Mouse (Mus musculus): ENCODE measurements around the gene Tspan14. TPM values are rescaled to one million over a fixed set of nuclear protein-coding genes. Genes with fewer than 3 reads are reported as not detected.

The Tspan14 gene
- 32.9 and 37.5 TPM in 2 replicates for polyA plus RNA-seq (2015; fragmentation: Nextera tagmentation; extraction: Ambion mirVana)

DNA sequence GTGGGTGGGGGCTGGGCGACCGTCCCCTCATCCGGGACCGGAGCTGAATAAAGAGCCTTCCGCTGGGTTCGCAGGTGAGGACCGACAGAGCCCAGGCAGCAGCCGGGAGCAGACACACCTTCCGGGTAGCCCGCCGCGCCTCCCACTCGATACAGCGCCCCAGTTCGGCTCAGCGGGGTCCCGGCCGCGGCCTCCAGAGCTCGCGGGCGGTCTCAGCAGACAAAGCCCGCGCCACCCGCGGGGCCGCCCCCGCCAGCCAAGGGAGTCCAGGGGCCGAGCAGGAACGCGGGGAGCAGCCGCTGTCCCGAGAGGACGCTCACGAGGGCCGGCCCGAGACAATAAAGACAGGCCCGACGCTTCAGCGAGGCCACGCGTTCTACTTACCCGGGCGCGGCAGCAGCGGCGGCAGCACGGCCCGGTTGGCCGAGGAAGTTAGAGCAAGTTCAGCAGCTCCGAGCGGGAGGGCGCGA, at the start of gene Tspan14:
Gene Tspan14 (minus strand): TSS at position 416 of the 470 bp plus-strand sequence.
- H3K36me3 ChIP-seq: no peaks in the 10 kb centered on the region
- no peaks in the 10 kb centered on the region for H3K27me3 ChIP-seq
- H3K4me1 ChIP-seq (replicated peaks): peaks cover 65% of the 10 kb centered on the region
- peak within 1 kb of the TSS; percentile 95 for H3K27ac ChIP-seq
- H3K4me2 ChIP-seq: peak within 1 kb of the TSS; percentile 96
- peak within 1 kb of the TSS; percentile 88 for H3K4me3 ChIP-seq (replicated peaks)
- DNase-seq: no peak
- ATAC-seq (ENCODE audit: low read depth): peak; percentile 45
- 0% methylated on average over 42 of the region's 54 CpGs for WGBS (ENCODE audit: insufficient replicate concordance)
- H3K9me3 ChIP-seq (replicated peaks): no peaks in the 10 kb centered on the region
- H3K9ac ChIP-seq: peak within 1 kb of the TSS; percentile 97

DNA sequence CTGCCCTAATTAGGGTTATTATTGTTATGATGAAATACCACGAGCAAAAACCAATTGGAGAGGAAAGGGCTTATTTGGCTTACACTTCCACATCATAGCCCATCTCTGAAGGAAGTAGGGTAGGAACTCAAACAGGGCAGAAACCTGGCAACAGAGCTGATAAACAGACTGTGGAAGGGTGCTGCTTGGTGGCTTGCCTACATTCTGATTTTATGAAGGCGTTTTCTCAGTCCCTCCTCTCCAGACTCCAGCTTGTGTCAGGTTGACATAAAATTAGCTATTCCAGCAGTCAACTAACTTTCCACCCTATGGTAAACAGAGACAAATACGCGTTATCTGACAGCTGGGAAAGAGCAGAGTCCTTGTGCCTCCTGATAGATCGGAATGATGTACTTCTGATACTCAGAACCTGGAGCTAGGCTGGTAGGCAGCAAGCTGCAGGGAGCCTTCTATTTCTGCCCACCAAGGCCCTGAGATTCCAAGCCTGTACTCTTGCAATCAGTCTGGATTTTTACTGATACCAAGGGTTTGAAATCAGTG, 48.2 kb upstream of the Tspan14 start:
- no peak overlapping the region for H3K4me3 ChIP-seq (replicated peaks)
- no peak overlapping the region for H3K9ac ChIP-seq
- peaks cover 65% of the 10 kb centered on the region for H3K4me1 ChIP-seq (replicated peaks)
- ATAC-seq (ENCODE audit: low read depth) (no peak), DNase-seq (no peak)
- H3K27me3 ChIP-seq: no peaks in the 10 kb centered on the region
- WGBS (ENCODE audit: insufficient replicate concordance): 40% methylated on average over 5 of the region's 5 CpGs
- no peak overlapping the region for H3K27ac ChIP-seq
- H3K4me2 ChIP-seq: peak overlapping the region; percentile 97; the same call in 1 of the 2 replicates
- no peaks in the 10 kb centered on the region for H3K9me3 ChIP-seq (replicated peaks)
- H3K36me3 ChIP-seq: no peaks in the 10 kb centered on the region

- peak within 1 kb of the TSS; percentile 73 for H3K4me3 ChIP-seq (replicated peaks)
- 5% methylated on average over 32 of the region's 32 CpGs for WGBS (ENCODE audit: insufficient replicate concordance)
- DNase-seq: peak; percentile 89
- peaks cover 74% of the 10 kb centered on the region for H3K4me1 ChIP-seq (replicated peaks)
- peak within 1 kb of the TSS; percentile 97 for H3K4me2 ChIP-seq
- H3K36me3 ChIP-seq: no peaks in the 10 kb centered on the region
- ATAC-seq (ENCODE audit: low read depth): peak; percentile 95
- peak within 1 kb of the TSS; percentile 91 for H3K9ac ChIP-seq
- H3K27ac ChIP-seq: peak within 1 kb of the TSS; percentile 85
- H3K9me3 ChIP-seq (replicated peaks): no peaks in the 10 kb centered on the region
- H3K27me3 ChIP-seq: no peaks in the 10 kb centered on the region
Observed at GRCm38 (mm10) chr14:41013630-41014613, 47.3 kb upstream of the Tspan14 start, which contains the start of gene Fam213a. Gene Fam213a, minus strand, starts transcription at chr14:41013788.

DNA sequence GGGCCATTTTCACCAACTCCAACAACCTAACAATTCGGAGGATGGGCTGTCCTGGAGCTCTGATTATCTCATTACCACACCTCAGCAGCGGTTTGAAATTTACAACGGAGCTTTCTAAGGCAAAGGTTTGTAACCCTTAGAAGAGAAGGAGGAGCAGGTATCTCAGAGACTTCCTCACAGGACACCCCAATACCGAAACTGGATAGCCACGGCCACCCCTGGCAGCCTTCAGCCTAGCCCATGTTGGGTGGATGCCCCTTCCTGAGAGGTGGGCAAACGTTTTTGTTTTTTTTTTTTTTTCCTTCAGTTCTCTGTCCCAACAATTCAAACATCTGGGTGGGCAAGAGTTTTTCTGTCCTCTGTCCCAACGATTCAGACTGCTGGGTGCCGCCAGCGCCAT, 46.5 kb upstream of the Tspan14 start:
- peak overlapping the region; percentile 97 for H3K4me2 ChIP-seq
- peak overlapping the region; percentile 91 for H3K9ac ChIP-seq
- no peaks in the 10 kb centered on the region for H3K9me3 ChIP-seq (replicated peaks)
- ATAC-seq (ENCODE audit: low read depth) (no peak), DNase-seq (no peak)
- peak overlapping the region; percentile 73 for H3K4me3 ChIP-seq (replicated peaks)
- H3K4me1 ChIP-seq (replicated peaks): peaks cover 81% of the 10 kb centered on the region
- WGBS (ENCODE audit: insufficient replicate concordance): 5% methylated on average over 9 of the region's 9 CpGs
- no peaks in the 10 kb centered on the region for H3K36me3 ChIP-seq
- peak overlapping the region; percentile 85 for H3K27ac ChIP-seq
- no peaks in the 10 kb centered on the region for H3K27me3 ChIP-seq

GRCm38 (mm10) chr14:41011916-41012315, 45.3 kb upstream of the Tspan14 start:
- H3K4me3 ChIP-seq (replicated peaks): no peak overlapping the region
- H3K36me3 ChIP-seq: no peaks in the 10 kb centered on the region
- peak overlapping the region; percentile 55 for H3K27ac ChIP-seq
- no peaks in the 10 kb centered on the region for H3K27me3 ChIP-seq
- ATAC-seq (ENCODE audit: low read depth): no peak
- H3K4me1 ChIP-seq (replicated peaks): peaks cover 83% of the 10 kb centered on the region
- WGBS (ENCODE audit: insufficient replicate concordance): 72% methylated on average over 3 of the region's 3 CpGs
- peak overlapping the region; percentile 11; the same call in 1 of the 2 replicates for H3K4me2 ChIP-seq
- no peaks in the 10 kb centered on the region for H3K9me3 ChIP-seq (replicated peaks)
- 0 out of 2 replicates have a peak overlapping the region, but pooled peaks have one; percentile 1 for H3K9ac ChIP-seq
- no peak for DNase-seq

DNA sequence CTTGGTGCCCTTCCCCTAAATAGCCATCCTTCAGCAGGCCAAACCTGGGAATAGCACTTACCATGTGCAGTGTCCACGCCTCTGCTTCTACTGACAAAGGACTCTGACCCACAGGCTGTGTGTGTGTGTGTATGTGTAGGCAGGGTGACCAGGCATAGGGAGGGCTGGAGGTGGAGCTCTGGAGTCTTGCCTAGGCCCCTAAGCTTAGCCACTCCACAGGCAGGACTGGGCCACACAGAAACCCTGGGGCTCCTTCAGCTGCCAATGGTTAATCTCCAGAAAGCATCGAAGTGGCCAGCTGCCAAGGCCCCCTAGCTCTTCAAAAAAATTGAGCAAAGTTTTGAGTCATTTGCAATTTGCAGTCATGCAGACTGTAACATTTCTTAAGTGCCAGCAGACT, 41.5 kb upstream of the Tspan14 start:
- no peaks in the 10 kb centered on the region for H3K27me3 ChIP-seq
- H3K9me3 ChIP-seq (replicated peaks): no peaks in the 10 kb centered on the region
- peak overlapping the region; percentile 74 for H3K4me2 ChIP-seq
- peaks cover 7% of the 10 kb centered on the region for H3K36me3 ChIP-seq
- H3K27ac ChIP-seq: peak overlapping the region; percentile 96
- H3K4me1 ChIP-seq (replicated peaks): peaks cover 94% of the 10 kb centered on the region
- H3K4me3 ChIP-seq (replicated peaks): peak overlapping the region; percentile 50
- DNase-seq (peak; percentile 43), ATAC-seq (ENCODE audit: low read depth) (peak; percentile 84)
- H3K9ac ChIP-seq: peak overlapping the region; percentile 76
- 51% methylated on average over 2 of the region's 2 CpGs for WGBS (ENCODE audit: insufficient replicate concordance)

DNA sequence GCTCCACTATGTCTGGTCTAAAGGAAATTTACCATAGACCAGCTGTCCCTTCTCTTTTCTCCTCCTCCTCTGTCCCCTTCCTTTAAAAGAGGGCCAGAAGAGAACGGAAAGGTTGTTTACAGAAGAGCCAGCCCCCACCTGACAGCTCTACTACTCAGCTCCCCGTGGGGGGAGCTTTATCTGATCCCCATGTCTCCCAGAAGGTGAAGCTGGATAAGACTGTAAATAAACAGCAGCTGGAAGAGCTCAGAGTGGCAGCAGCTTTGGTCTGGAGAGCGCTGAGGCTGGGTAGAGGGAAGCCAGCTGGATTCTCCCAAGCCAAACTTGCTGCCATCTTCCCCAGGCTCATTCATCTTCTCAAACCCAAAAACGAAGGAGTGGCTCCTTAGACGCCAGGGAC, 41.0 kb upstream of the Tspan14 start:
- Histone ChIP-seq H3K27me3 (no peaks in the 10 kb centered on the region), H3K4me1 (replicated peaks) (peaks cover 91% of the 10 kb centered on the region), H3K4me2 (peak overlapping the region; percentile 74), H3K9me3 (replicated peaks) (no peaks in the 10 kb centered on the region), H3K27ac (peak overlapping the region; percentile 96), H3K36me3 (peaks cover 10% of the 10 kb centered on the region), H3K9ac (peak overlapping the region; percentile 76), H3K4me3 (replicated peaks) (peak overlapping the region; percentile 50)
- ATAC-seq (ENCODE audit: low read depth) (peak; percentile 85), DNase-seq (peak; percentile 68)
- WGBS (ENCODE audit: insufficient replicate concordance): 9% methylated on average over 5 of the region's 5 CpGs

- Histone ChIP-seq H3K27me3 (no peaks in the 10 kb centered on the region), H3K9me3 (replicated peaks) (no peaks in the 10 kb centered on the region), H3K27ac (peak overlapping the region; percentile 96), H3K9ac (peak overlapping the region; percentile 76), H3K36me3 (peaks cover 17% of the 10 kb centered on the region), H3K4me3 (replicated peaks) (peak overlapping the region; percentile 50), H3K4me1 (replicated peaks) (peaks cover 83% of the 10 kb centered on the region), H3K4me2 (peak overlapping the region; percentile 74)
- DNase-seq (peak; percentile 83), ATAC-seq (ENCODE audit: low read depth) (peak; percentile 89)
- 25% methylated on average over 3 of the region's 3 CpGs for WGBS (ENCODE audit: insufficient replicate concordance)
Observed at GRCm38 (mm10) chr14:41006899-41007298, 40.3 kb upstream of the Tspan14 start.

- peaks cover 24% of the 10 kb centered on the region for H3K36me3 ChIP-seq
- ATAC-seq (ENCODE audit: low read depth) (no peak), DNase-seq (no peak)
- H3K4me2 ChIP-seq: peak overlapping the region; percentile 74
- WGBS (ENCODE audit: insufficient replicate concordance): 60% methylated on average over 10 of the region's 10 CpGs
- no peaks in the 10 kb centered on the region for H3K27me3 ChIP-seq
- peak overlapping the region; percentile 76 for H3K9ac ChIP-seq
- H3K27ac ChIP-seq: peak overlapping the region; percentile 96
- peaks cover 77% of the 10 kb centered on the region for H3K4me1 ChIP-seq (replicated peaks)
- H3K9me3 ChIP-seq (replicated peaks): no peaks in the 10 kb centered on the region
- H3K4me3 ChIP-seq (replicated peaks): peak overlapping the region; percentile 50
Observed at GRCm38 (mm10) chr14:41006263-41006662, 39.7 kb upstream of the Tspan14 start.

GRCm38 (mm10) chr14:41005716-41006115, 39.1 kb upstream of the Tspan14 start:
- peak overlapping the region; percentile 76 for H3K9ac ChIP-seq
- DNase-seq: no peak

More at GRCm38 (mm10) chr14:41005716-41006115, 39.1 kb upstream of the Tspan14 start:
- Histone ChIP-seq H3K9me3 (replicated peaks) (no peaks in the 10 kb centered on the region), H3K27ac (peak overlapping the region; percentile 96), H3K27me3 (no peaks in the 10 kb centered on the region), H3K4me3 (replicated peaks) (peak overlapping the region; percentile 50), H3K4me1 (replicated peaks) (peaks cover 75% of the 10 kb centered on the region), H3K36me3 (peaks cover 29% of the 10 kb centered on the region), H3K4me2 (peak overlapping the region; percentile 74)
- no peak for ATAC-seq (ENCODE audit: low read depth)
- 82% methylated on average over 9 of the region's 9 CpGs for WGBS (ENCODE audit: insufficient replicate concordance)

Data from liver, embryonic 13.5 days (tissue).